Mouse (Mus musculus): ENCODE measurements around the gene Tesmin. TPM values are rescaled to one million over a fixed set of nuclear protein-coding genes. Genes with fewer than 3 reads are reported as not detected.

The Tesmin gene
- polyA plus RNA-seq, 1 experiment from 2014 or later = 0.11 TPM

GRCm38 (mm10) chr19:3422981-3423380, 34.3 kb downstream of the Tesmin start:
- no peak for ATAC-seq (ENCODE audit: insufficient number of reproducible peaks, insufficient read depth, low FRiP score, low TSS enrichment, low read depth)
- Histone ChIP-seq H3K4me3 (replicated peaks) (no peak overlapping the region), H3K4me2 (no peak overlapping the region), H3K4me1 (replicated peaks) (no peaks in the 10 kb centered on the region), H3K36me3 (no peaks in the 10 kb centered on the region), H3K9me3 (peaks cover 5% of the 10 kb centered on the region; the same call in 1 of the 2 replicates), H3K9ac (replicated peaks) (no peak overlapping the region), H3K27me3 (no peaks in the 10 kb centered on the region), H3K27ac (no peak overlapping the region)
- WGBS = 56% methylated on average over 4 of the region's 4 CpGs

- no peak overlapping the region for H3K4me3 ChIP-seq (replicated peaks)
- H3K9ac ChIP-seq (replicated peaks) = no peak overlapping the region
- ATAC-seq (ENCODE audit: insufficient number of reproducible peaks, insufficient read depth, low FRiP score, low TSS enrichment, low read depth) = no peak
- no peak overlapping the region for H3K4me2 ChIP-seq
- H3K4me1 ChIP-seq (replicated peaks) = no peaks in the 10 kb centered on the region
- H3K27ac ChIP-seq = no peak overlapping the region
- H3K27me3 ChIP-seq = no peaks in the 10 kb centered on the region
- 46% methylated on average over 2 of the region's 2 CpGs for WGBS
- no peaks in the 10 kb centered on the region for H3K36me3 ChIP-seq
- H3K9me3 ChIP-seq = no peaks in the 10 kb centered on the region
Observed at GRCm38 (mm10) chr19:3424214-3424613, 35.6 kb downstream of the Tesmin start.

GRCm38 (mm10) chr19:3428057-3428830, 39.6 kb downstream of the Tesmin start:
- no peak overlapping the region for H3K27ac ChIP-seq
- no peak overlapping the region for H3K9ac ChIP-seq (replicated peaks)
- no peaks in the 10 kb centered on the region for H3K9me3 ChIP-seq
- H3K4me1 ChIP-seq (replicated peaks) = no peaks in the 10 kb centered on the region
- no peak overlapping the region for H3K4me3 ChIP-seq (replicated peaks)
- H3K27me3 ChIP-seq = no peaks in the 10 kb centered on the region
- WGBS = 78% methylated on average over 15 of the region's 15 CpGs
- H3K4me2 ChIP-seq = no peak overlapping the region
- no peaks in the 10 kb centered on the region for H3K36me3 ChIP-seq
- no peak for ATAC-seq (ENCODE audit: insufficient number of reproducible peaks, insufficient read depth, low FRiP score, low TSS enrichment, low read depth)

- Histone ChIP-seq H3K4me3 (replicated peaks) (no peak overlapping the region), H3K27ac (no peak overlapping the region), H3K9me3 (no peaks in the 10 kb centered on the region), H3K36me3 (no peaks in the 10 kb centered on the region), H3K27me3 (no peaks in the 10 kb centered on the region), H3K9ac (replicated peaks) (no peak overlapping the region), H3K4me1 (replicated peaks) (no peaks in the 10 kb centered on the region), H3K4me2 (no peak overlapping the region)
- 71% methylated on average over 7 of the region's 7 CpGs for WGBS
- no peak for ATAC-seq (ENCODE audit: insufficient number of reproducible peaks, insufficient read depth, low FRiP score, low TSS enrichment, low read depth)
Observed at GRCm38 (mm10) chr19:3429156-3429816, 40.6 kb downstream of the Tesmin start.

- Histone ChIP-seq H3K4me3 (replicated peaks) (no peak overlapping the region), H3K36me3 (no peaks in the 10 kb centered on the region), H3K4me2 (no peak overlapping the region), H3K27me3 (no peaks in the 10 kb centered on the region), H3K9ac (replicated peaks) (no peak overlapping the region), H3K9me3 (no peaks in the 10 kb centered on the region), H3K4me1 (replicated peaks) (no peaks in the 10 kb centered on the region), H3K27ac (no peak overlapping the region)
- ATAC-seq (ENCODE audit: insufficient number of reproducible peaks, insufficient read depth, low FRiP score, low TSS enrichment, low read depth) = no peak
- WGBS = 58% methylated on average over 7 of the region's 7 CpGs
Observed at GRCm38 (mm10) chr19:3431066-3431465, 42.4 kb downstream of the Tesmin start.

- no peaks in the 10 kb centered on the region for H3K9me3 ChIP-seq
- H3K4me1 ChIP-seq (replicated peaks) = no peaks in the 10 kb centered on the region
- no peak overlapping the region for H3K4me3 ChIP-seq (replicated peaks)
- no peaks in the 10 kb centered on the region for H3K27me3 ChIP-seq
- no peak overlapping the region for H3K9ac ChIP-seq (replicated peaks)
- H3K4me2 ChIP-seq = no peak overlapping the region
- ATAC-seq (ENCODE audit: insufficient number of reproducible peaks, insufficient read depth, low FRiP score, low TSS enrichment, low read depth) = no peak
- no peaks in the 10 kb centered on the region for H3K36me3 ChIP-seq
- 81% methylated on average over 2 of the region's 2 CpGs for WGBS
- no peak overlapping the region for H3K27ac ChIP-seq
Observed at GRCm38 (mm10) chr19:3431969-3432368, 43.3 kb downstream of the Tesmin start.

GRCm38 (mm10) chr19:3434124-3434523, 45.5 kb downstream of the Tesmin start:
- no peak overlapping the region for H3K4me2 ChIP-seq
- ATAC-seq (ENCODE audit: insufficient number of reproducible peaks, insufficient read depth, low FRiP score, low TSS enrichment, low read depth) = no peak
- H3K27me3 ChIP-seq = no peaks in the 10 kb centered on the region
- no peak overlapping the region for H3K27ac ChIP-seq
- H3K9ac ChIP-seq (replicated peaks) = no peak overlapping the region
- WGBS = 44% methylated on average over 4 of the region's 4 CpGs
- H3K9me3 ChIP-seq = no peaks in the 10 kb centered on the region
- no peaks in the 10 kb centered on the region for H3K4me1 ChIP-seq (replicated peaks)
- no peaks in the 10 kb centered on the region for H3K36me3 ChIP-seq
- no peak overlapping the region for H3K4me3 ChIP-seq (replicated peaks)

- ATAC-seq (ENCODE audit: insufficient number of reproducible peaks, insufficient read depth, low FRiP score, low TSS enrichment, low read depth) = no peak
- H3K27ac ChIP-seq = no peak overlapping the region
- H3K4me3 ChIP-seq (replicated peaks) = no peak overlapping the region
- H3K4me1 ChIP-seq (replicated peaks) = no peaks in the 10 kb centered on the region
- H3K9me3 ChIP-seq = no peaks in the 10 kb centered on the region
- no peak overlapping the region for H3K4me2 ChIP-seq
- no peaks in the 10 kb centered on the region for H3K36me3 ChIP-seq
- H3K9ac ChIP-seq (replicated peaks) = no peak overlapping the region
- H3K27me3 ChIP-seq = no peaks in the 10 kb centered on the region
- WGBS = 24% methylated on average over 4 of the region's 4 CpGs
Observed at GRCm38 (mm10) chr19:3434641-3435040, 46.0 kb downstream of the Tesmin start.

- Histone ChIP-seq H3K4me1 (replicated peaks) (no peaks in the 10 kb centered on the region), H3K27me3 (0 out of 2 replicates have a peak, but pooled peaks cover 3% of the 10 kb centered on the region)
- WGBS = 67% methylated on average over 3 of the region's 3 CpGs
Observed at GRCm38 (mm10) chr19:3435824-3436223, 47.2 kb downstream of the Tesmin start.

GRCm38 (mm10) chr19:3436840-3437239, 48.2 kb downstream of the Tesmin start:
- no peak for ATAC-seq (ENCODE audit: insufficient number of reproducible peaks, insufficient read depth, low FRiP score, low TSS enrichment, low read depth)
- 58% methylated on average over 9 of the region's 9 CpGs for WGBS
- no peak overlapping the region for H3K27ac ChIP-seq

More at GRCm38 (mm10) chr19:3435824-3436223, 47.2 kb downstream of the Tesmin start:
- ATAC-seq (ENCODE audit: insufficient number of reproducible peaks, insufficient read depth, low FRiP score, low TSS enrichment, low read depth) = no peak
- no peaks in the 10 kb centered on the region for H3K36me3 ChIP-seq
- no peaks in the 10 kb centered on the region for H3K9me3 ChIP-seq
- H3K27ac ChIP-seq = no peak overlapping the region
- H3K4me3 ChIP-seq (replicated peaks) = no peak overlapping the region
- H3K9ac ChIP-seq (replicated peaks) = no peak overlapping the region
- H3K4me2 ChIP-seq = no peak overlapping the region

GRCm38 (mm10) chr19:3437980-3438379, 49.3 kb downstream of the Tesmin start:
- WGBS = 74% methylated on average over 5 of the region's 5 CpGs
- H3K9ac ChIP-seq (replicated peaks) = no peak overlapping the region
- no peaks in the 10 kb centered on the region; the same call in 1 of the 2 replicates for H3K4me1 ChIP-seq (replicated peaks)
- no peaks in the 10 kb centered on the region for H3K36me3 ChIP-seq
- peaks cover 3% of the 10 kb centered on the region; the same call in 1 of the 2 replicates for H3K27me3 ChIP-seq
- no peak overlapping the region for H3K27ac ChIP-seq
- no peak for ATAC-seq (ENCODE audit: insufficient number of reproducible peaks, insufficient read depth, low FRiP score, low TSS enrichment, low read depth)
- no peaks in the 10 kb centered on the region for H3K9me3 ChIP-seq
- H3K4me3 ChIP-seq (replicated peaks) = no peak overlapping the region
- H3K4me2 ChIP-seq = no peak overlapping the region

More at GRCm38 (mm10) chr19:3436840-3437239, 48.2 kb downstream of the Tesmin start:
- Histone ChIP-seq H3K4me2 (no peak overlapping the region), H3K27me3 (peaks cover 3% of the 10 kb centered on the region; the same call in 1 of the 2 replicates), H3K4me3 (replicated peaks) (no peak overlapping the region), H3K9me3 (no peaks in the 10 kb centered on the region), H3K9ac (replicated peaks) (no peak overlapping the region), H3K36me3 (no peaks in the 10 kb centered on the region), H3K4me1 (replicated peaks) (no peaks in the 10 kb centered on the region; the same call in 1 of the 2 replicates)
